Mouse (Mus musculus) stomach, embryonic 16.5 days (tissue): ENCODE results near the gene Tmc2. TPM values are rescaled to one million over a fixed set of nuclear protein-coding genes. Genes with fewer than 3 reads are reported as not detected.
A peak's percentile ranks its signal among the peaks of the same experiment; 100 is the strongest.

ENCODE experiments used
- ATAC-seq: fragments of 200-750 bp; cut with Nextera tagmentation; 2 replicates; pipeline ENCODE4 v1.8.0; 2017; ENCODE audit warnings: moderate number of reproducible peaks, moderate TSS enrichment; ENCODE audit not compliant: insufficient read depth, low FRiP score
- H3K27ac ChIP-seq: fragments of 300-500 bp; sonication (generic); 2 replicates; pipeline ENCODE4 v1.5.1; 2014; ENCODE audit warnings: low read length
- H3K27me3 ChIP-seq: fragments of 300-500 bp; sonication (generic); 2 replicates; pipeline ENCODE4 v1.6.1; 2014; ENCODE audit warnings: low read length, control low read depth, mixed read lengths; ENCODE audit not compliant: control insufficient read depth, insufficient read depth
- H3K36me3 ChIP-seq: fragments of 300-500 bp; sonication (generic); 2 replicates; pipeline ENCODE4 v1.6.1; 2014; ENCODE audit warnings: low read length; ENCODE audit not compliant: control insufficient read depth, insufficient read depth
- H3K4me1 ChIP-seq: fragments of 300-500 bp; sonication (generic); 2 replicates; pipeline ENCODE4 v1.6.1; 2014; ENCODE audit warnings: low read length, control low read depth, mixed read lengths; ENCODE audit not compliant: control insufficient read depth, insufficient read depth
- H3K4me2 ChIP-seq: fragments of 300-500 bp; sonication (generic); 2 replicates; pipeline ENCODE4 v1.6.1; 2014; ENCODE audit warnings: low read depth, low read length, mixed read lengths
- H3K4me3 ChIP-seq: fragments of 300-500 bp; sonication (generic); replicated peaks from 2 replicates; pipeline ENCODE4 v1.5.1; 2014; ENCODE audit warnings: mild to moderate bottlenecking, low read length
- H3K9ac ChIP-seq: fragments of 300-500 bp; sonication (generic); 2 replicates; pipeline ENCODE4 v1.6.1; 2014; ENCODE audit warnings: low read length
- H3K9me3 ChIP-seq: fragments of 300-500 bp; sonication (generic); replicated peaks from 2 replicates; pipeline ENCODE4 v1.6.1; 2016; ENCODE audit warnings: low read length, control low read depth; ENCODE audit not compliant: control insufficient read depth
- WGBS: fragments of 180-500 bp; shearing (Covaris S2); extraction: QIAGEN DNeasy Blood & Tissue Kit; methylation state at CpG from one replicate; pipeline ENCODE4 v1.1.7; 2014; 5-methylcytosine and 5-hydroxymethylcytosine counted together
- polyA plus RNA-seq: library from polyadenylated mRNA; unstranded; fragments of >200 nt; fragmentation: Nextera tagmentation; extraction: Ambion mirVana; gene quantifications from 2 replicates; pipeline ENCODE4 v1.2.1, GENCODE M21; 2015

The Tmc2 gene
- polyA plus RNA-seq, 1 experiment from 2014 or later = not detected

DNA sequence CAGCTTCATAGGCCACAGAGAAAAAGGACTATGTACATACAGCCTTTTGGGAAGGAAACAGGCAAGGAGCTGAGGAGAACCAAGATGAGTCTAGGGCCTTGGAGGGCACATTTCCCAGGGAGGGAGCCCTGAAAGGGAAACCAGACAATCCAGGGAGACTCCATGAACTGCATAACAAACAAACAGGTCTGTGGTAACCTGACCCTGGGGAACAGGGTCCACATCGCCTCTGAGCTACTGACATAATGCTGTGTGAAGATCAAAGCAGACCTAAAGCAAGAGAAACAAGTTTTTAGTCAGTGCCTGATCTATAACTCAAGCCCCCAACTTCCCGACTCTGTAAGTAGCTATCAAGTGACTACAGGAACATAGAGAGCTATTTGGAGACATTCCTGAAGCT lies 23.3 kb upstream of the Tmc2 start:
- H3K4me1 ChIP-seq = peaks cover 3% of the 10 kb centered on the region; the same call in 1 of the 2 replicates
- no peaks in the 10 kb centered on the region for H3K27me3 ChIP-seq
- 87% methylated on average over 2 of the region's 2 CpGs for WGBS
- H3K4me3 ChIP-seq = no peak overlapping the region
- peaks cover 54% of the 10 kb centered on the region for H3K36me3 ChIP-seq
- H3K4me2 ChIP-seq = no peak overlapping the region
- no peak overlapping the region for H3K27ac ChIP-seq
- H3K9me3 ChIP-seq = no peaks in the 10 kb centered on the region
- no peak overlapping the region for H3K9ac ChIP-seq
- no peak for ATAC-seq

DNA sequence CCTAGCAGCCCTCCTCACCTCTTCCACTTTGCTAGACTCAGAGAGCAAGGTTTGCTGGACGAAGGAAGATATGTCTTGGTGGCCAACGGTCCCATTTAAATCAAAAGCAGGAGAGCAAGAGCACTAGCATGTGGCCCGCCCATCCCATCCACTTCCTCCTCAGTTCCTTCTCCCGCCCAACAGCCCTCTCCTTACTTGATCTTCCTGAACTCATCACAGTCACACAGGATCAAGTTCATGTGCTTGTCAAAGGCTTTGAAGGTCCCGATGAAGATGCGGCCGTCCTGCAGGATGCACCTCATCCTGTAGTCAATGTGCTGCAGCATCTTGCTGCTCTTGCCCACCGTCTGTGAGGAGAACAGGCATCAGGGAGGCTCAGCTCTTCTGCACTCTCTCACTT lies 18.2 kb upstream of the Tmc2 start:
- Histone ChIP-seq H3K9ac (peak overlapping the region; percentile 99; the same call in 1 of the 2 replicates), H3K27ac (no peak overlapping the region), H3K4me2 (peak overlapping the region; percentile 61), H3K9me3 (no peaks in the 10 kb centered on the region), H3K36me3 (peaks cover 39% of the 10 kb centered on the region), H3K4me1 (peaks cover 18% of the 10 kb centered on the region), H3K4me3 (peak overlapping the region; percentile 88; the same call in 1 of the 2 replicates), H3K27me3 (no peaks in the 10 kb centered on the region)
- WGBS = 67% methylated on average over 8 of the region's 8 CpGs
- no peak for ATAC-seq

DNA sequence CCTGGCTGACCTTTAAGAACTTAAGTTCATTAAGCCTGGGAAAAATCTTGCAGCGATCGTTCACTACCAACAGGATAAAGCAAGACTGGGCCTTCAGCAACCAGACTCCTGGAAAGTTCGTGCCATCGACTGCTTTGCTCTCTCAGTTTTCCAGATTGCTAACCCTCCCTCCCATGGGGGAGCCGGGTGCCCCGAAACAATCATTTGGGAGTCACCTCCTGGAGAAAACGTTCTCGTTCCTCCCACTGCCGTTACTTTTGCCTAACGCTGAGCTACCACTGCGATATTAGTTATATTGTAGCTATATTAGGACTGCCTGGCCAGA lies 16.7 kb upstream of the Tmc2 start:
- no peaks in the 10 kb centered on the region for H3K9me3 ChIP-seq
- under 1% methylated on average over 11 of the region's 11 CpGs for WGBS
- H3K27ac ChIP-seq = peak overlapping the region; percentile 86
- H3K36me3 ChIP-seq = peaks cover 26% of the 10 kb centered on the region
- peaks cover 18% of the 10 kb centered on the region for H3K4me1 ChIP-seq
- ATAC-seq = no peak
- peak overlapping the region; percentile 99 for H3K9ac ChIP-seq
- H3K4me3 ChIP-seq = peak overlapping the region; percentile 88
- H3K27me3 ChIP-seq = no peaks in the 10 kb centered on the region
- peak overlapping the region; percentile 61 for H3K4me2 ChIP-seq

DNA sequence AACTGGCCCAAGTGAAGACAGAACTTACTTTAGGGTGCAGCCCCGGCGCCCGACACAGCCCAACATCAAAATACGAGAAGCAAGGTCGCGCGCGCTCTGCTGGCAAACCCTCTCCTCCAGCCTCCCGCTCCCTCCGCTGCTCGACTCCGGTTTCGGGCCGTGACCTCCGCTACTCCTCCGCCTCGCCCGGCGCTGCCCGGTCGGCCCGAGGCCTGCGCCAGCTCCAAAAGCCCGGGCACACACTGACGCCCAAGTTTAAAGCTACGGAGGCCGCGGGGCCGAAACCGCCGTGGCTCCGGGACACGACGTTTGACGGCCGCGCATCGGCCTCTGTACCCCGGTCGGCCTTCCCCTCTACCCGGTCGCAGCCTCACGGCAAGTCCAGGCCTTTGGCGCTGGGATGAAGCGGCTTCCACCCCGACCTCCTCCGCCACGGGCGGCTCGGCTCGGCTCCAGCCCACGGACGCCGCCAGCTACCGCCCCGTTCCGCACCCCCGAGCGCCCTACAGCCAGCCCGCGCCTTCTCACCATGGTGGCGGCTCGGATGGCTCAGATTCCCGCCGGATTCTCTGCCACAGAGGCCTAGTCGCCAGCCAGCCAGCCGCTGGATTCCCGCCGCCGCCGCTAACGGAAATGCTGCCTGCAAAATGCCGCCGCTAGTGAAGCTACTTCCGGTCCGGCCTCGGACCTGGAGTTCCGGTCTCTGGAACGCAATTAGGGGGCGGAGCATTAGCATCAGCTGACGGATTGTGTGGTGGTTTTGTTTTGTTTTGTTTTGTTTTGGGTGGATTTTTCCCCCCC lies 16.1 kb upstream of the Tmc2 start, which contains the start of gene Snrpb:
Snrpb (minus strand) TSS at position 698 of the 801 bp plus-strand sequence.
- peaks cover 20% of the 10 kb centered on the region for H3K36me3 ChIP-seq
- peak; percentile 90 for ATAC-seq
- H3K9ac ChIP-seq = peak within 1 kb of the TSS; percentile 99
- H3K27me3 ChIP-seq = no peaks in the 10 kb centered on the region
- H3K4me1 ChIP-seq = peaks cover 18% of the 10 kb centered on the region
- H3K4me2 ChIP-seq = peak within 1 kb of the TSS; percentile 87
- H3K9me3 ChIP-seq = no peaks in the 10 kb centered on the region
- peak within 1 kb of the TSS; percentile 86 for H3K27ac ChIP-seq
- WGBS = under 1% methylated on average over 81 of the region's 81 CpGs
- peak within 1 kb of the TSS; percentile 88 for H3K4me3 ChIP-seq

DNA sequence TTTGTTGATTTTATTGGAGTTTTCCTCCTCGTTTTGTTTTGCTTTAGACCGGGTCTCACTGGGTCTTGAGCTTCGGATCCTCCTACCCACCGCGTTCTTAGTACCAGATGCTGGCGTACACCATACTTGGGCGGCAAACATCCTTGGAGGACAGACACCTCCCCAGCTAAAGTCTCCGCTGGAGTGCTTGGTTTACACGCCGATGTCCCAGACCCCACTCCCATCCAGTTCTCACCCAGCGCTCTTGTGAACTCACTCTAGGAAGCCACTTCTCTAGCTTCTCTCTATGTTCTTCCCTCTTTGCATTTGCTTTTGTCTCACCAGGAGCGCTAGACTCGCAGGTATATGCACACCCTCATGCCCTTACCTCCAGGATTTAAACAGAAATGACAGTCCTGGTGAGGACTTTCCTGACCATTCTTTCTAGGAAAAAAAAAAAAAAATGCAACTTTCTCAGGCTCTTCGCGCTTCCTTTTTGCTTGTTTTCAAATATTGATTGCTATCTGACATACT lies 15.4 kb upstream of the Tmc2 start:
- Histone ChIP-seq H3K4me1 (peaks cover 18% of the 10 kb centered on the region), H3K9me3 (no peaks in the 10 kb centered on the region), H3K27ac (peak overlapping the region; percentile 66), H3K27me3 (no peaks in the 10 kb centered on the region), H3K4me3 (peak overlapping the region; percentile 88), H3K9ac (peak overlapping the region; percentile 81), H3K36me3 (peaks cover 14% of the 10 kb centered on the region), H3K4me2 (peak overlapping the region; percentile 87)
- 1% methylated on average over 15 of the region's 15 CpGs for WGBS
- ATAC-seq = peak; percentile 75

DNA sequence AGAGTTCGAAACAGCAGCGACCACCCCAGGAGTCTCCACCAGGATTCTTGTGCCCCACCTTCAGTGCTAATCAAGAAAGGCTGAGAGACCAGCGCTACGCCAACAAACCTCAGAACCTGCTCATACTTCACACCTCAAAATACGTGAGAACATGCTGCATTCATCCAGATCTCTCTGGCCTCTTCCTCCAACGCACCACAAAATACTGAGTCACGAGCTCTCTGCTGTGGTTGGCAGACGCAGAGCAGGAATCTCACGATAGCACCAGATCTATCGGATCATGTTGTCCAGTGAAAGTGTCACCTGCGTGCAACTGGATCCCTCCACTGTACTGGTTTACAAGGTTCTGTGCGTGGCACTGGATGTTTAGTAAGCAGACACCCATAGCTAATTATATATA lies 6.6 kb upstream of the Tmc2 start:
- WGBS = 86% methylated on average over 12 of the region's 12 CpGs
- Histone ChIP-seq H3K4me2 (no peak overlapping the region), H3K4me1 (no peaks in the 10 kb centered on the region), H3K9me3 (no peaks in the 10 kb centered on the region), H3K9ac (no peak overlapping the region), H3K27ac (no peak overlapping the region), H3K27me3 (no peaks in the 10 kb centered on the region), H3K4me3 (no peak overlapping the region), H3K36me3 (no peaks in the 10 kb centered on the region)
- no peak for ATAC-seq

DNA sequence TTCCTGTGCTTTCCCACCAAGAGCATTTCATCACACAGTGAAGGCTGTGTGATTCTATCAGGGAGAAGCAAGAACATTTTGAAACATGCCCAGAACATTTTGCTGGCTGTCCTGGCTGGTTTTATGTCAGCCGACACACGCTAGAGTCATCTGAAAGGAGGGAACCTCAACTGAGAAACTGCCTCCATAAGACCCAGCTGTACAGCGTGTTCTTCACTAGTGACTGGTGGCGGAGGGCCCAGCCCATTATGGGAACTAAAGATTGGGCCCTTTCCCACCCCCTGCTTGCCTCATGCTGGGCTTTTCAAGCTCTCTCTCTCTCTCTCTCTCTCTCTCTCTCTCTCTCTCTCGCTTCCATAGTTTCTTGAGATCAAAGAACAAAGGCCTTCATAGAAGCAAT lies 6.0 kb downstream of the Tmc2 start:
- no peak for ATAC-seq
- no peaks in the 10 kb centered on the region for H3K4me1 ChIP-seq
- WGBS = 78% methylated on average over 5 of the region's 5 CpGs

DNA sequence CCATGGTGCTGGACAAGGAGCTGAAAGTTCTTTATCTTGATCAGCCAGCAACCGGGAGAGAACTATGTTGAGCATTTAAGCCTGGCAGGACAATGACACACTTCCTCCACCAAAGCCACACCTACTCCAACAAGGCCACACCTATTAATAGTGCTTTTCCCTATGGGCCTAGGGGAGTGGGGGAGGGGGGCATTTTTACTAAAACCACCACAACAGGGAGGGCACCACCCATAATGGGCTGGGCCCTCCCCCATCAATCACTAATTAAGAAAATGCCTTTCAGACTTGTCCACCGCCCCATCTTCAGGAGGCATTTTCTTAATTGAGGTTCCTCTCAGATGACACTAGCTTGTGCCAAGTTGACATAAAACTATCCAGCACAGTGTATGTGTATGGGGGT lies 12.4 kb downstream of the Tmc2 start:
- no peak overlapping the region for H3K27ac ChIP-seq
- no peaks in the 10 kb centered on the region for H3K4me1 ChIP-seq
- no peaks in the 10 kb centered on the region for H3K9me3 ChIP-seq
- no peaks in the 10 kb centered on the region for H3K27me3 ChIP-seq
- H3K4me2 ChIP-seq = no peak overlapping the region
- H3K4me3 ChIP-seq = no peak overlapping the region
- no peaks in the 10 kb centered on the region for H3K36me3 ChIP-seq
- 72% methylated on average over 2 of the region's 2 CpGs for WGBS
- no peak for ATAC-seq
- no peak overlapping the region for H3K9ac ChIP-seq

More for the DNA sequence above, 6.0 kb downstream of the Tmc2 start:
- H3K9ac ChIP-seq = no peak overlapping the region
- no peaks in the 10 kb centered on the region for H3K9me3 ChIP-seq
- no peaks in the 10 kb centered on the region for H3K27me3 ChIP-seq
- no peak overlapping the region for H3K4me2 ChIP-seq
- no peak overlapping the region for H3K27ac ChIP-seq
- no peaks in the 10 kb centered on the region for H3K36me3 ChIP-seq
- no peak overlapping the region for H3K4me3 ChIP-seq

DNA sequence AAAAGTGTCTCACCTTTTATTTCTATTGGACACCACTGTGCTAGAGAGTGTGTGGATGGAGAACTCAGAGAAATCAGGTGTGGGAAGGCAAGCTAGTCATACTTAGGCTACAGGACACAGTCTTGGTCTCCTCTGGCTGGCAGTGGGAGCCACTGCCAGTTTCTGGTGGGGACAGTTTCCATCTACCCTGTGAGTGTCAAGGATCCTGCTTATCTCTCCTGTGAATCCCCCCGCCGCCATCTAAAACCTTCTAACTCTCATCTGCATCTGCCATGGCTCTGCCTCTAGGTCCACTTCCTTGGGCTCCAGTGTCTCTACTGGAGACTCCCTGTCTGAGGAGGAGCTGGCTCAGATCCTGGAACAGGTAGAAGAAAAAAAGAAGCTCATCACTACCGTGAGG lies 13.0 kb downstream of the Tmc2 start:
- H3K9ac ChIP-seq = no peak overlapping the region
- no peak for ATAC-seq
- no peaks in the 10 kb centered on the region for H3K36me3 ChIP-seq
- no peak overlapping the region for H3K27ac ChIP-seq
- WGBS = 86% methylated on average over 3 of the region's 3 CpGs
- H3K9me3 ChIP-seq = no peaks in the 10 kb centered on the region
- no peak overlapping the region for H3K4me3 ChIP-seq
- H3K4me1 ChIP-seq = no peaks in the 10 kb centered on the region
- no peak overlapping the region for H3K4me2 ChIP-seq
- H3K27me3 ChIP-seq = no peaks in the 10 kb centered on the region
